Mouse (Mus musculus): ENCODE results near the gene Cmtm5.

Cmtm5 gene

GRCm38 (mm10) chr14:54935904-54936830 is at the start of gene Cmtm5:
Gene Cmtm5, plus strand, starts transcription at chr14:54936261.
- in situ Hi-C loops (cut with MseI, MboI), result loop anchor here (5.0 kb wide), 1 partner anchor 34 kb away; no protein-coding TSS in a partner anchor

GRCm38 (mm10) chr14:54892200-54892599 is 43.9 kb upstream of the Cmtm5 start, which contains the start of gene Pabpn1:
Gene Pabpn1, plus strand, starts transcription at chr14:54892500.
- in situ Hi-C loops (cut with MseI, MboI), result no loop called here

- in situ Hi-C loops (cut with MseI, MboI), result no loop called here
Measured at GRCm38 (mm10) chr14:54893651-54894181, 42.3 kb upstream of the Cmtm5 start.

DNA sequence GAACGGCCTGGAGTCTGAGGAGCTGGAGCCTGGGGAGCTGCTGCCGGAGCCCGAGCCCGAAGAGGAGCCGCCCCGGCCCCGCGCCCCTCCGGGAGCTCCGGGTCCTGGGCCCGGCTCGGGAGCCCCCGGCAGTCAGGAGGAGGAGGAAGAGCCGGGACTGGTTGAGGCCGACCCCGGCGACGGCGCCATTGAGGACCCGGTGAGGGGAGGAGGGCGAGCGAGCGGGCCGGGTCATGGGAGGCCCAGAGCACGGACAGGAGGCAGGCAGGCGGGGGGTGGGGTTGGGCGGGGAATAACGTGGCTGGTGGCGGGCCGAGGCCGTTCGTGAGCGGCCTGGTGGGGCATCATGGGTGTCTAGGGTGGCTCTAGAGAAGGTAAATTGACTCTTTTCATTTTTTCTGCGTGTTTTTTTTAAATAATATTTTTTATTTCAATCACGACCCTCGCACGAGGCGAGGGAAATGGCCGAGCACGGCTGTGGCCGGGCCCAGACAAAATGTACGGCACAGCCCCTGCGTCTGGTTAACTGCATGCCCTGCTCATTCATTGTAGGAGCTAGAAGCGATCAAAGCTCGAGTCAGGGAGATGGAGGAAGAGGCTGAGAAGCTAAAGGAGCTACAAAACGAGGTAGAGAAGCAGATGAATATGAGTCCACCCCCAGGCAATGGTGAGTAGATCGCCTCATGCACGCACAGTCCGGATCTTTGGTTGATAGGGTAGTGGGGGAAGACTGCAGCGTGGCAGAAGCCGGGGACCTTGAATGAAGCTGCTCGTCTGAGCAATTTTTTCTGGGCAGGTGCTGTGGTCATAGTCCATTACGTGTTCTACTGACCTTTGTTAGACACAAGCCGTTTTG is 41.5 kb upstream of the Cmtm5 start:
- in situ Hi-C loops (cut with MseI, MboI), result loop anchor here in 1 of 2 experiments (5.0 kb wide), 1 partner anchor 118 kb away; no protein-coding TSS in a partner anchor

GRCm38 (mm10) chr14:54897445-54897844 is 38.6 kb upstream of the Cmtm5 start:
- in situ Hi-C loops (cut with MseI, MboI), result loop anchor here in 1 of 2 experiments (5.0 kb wide), 1 partner anchor 115 kb away; no protein-coding TSS in a partner anchor

GRCm38 (mm10) chr14:54900383-54900782 is 35.7 kb upstream of the Cmtm5 start:
- in situ Hi-C loops (cut with MseI, MboI), result loop anchor here (5.0 kb wide), 2 partner anchors 37 to 112 kb away; partner anchors contain the start of gene Cmtm5 (in 2 of the 2)

DNA sequence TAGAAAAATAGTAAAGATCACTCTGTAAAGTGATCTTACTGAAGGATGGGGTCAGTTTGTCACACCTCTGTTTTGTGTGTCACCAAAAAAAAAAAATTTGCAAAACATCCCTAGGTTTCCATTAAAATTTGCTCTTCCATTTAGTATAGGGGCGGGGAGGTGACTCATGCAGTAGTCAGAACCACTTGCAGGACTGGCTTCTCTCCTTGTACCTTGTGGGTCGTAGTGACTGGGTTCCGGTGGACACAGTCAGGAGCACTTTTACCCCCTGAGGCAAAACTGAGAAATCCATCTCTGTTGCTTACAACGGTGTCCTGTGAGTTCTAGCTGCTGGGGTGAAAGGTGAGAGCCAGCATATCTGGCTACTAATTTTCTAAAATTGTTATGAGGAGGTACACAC is 32.4 kb upstream of the Cmtm5 start:
- in situ Hi-C loops (cut with MseI, MboI), result loop anchor here (5.0 kb wide), 2 partner anchors 34 to 109 kb away; partner anchors contain the start of gene Cmtm5 (in 2 of the 2)

DNA sequence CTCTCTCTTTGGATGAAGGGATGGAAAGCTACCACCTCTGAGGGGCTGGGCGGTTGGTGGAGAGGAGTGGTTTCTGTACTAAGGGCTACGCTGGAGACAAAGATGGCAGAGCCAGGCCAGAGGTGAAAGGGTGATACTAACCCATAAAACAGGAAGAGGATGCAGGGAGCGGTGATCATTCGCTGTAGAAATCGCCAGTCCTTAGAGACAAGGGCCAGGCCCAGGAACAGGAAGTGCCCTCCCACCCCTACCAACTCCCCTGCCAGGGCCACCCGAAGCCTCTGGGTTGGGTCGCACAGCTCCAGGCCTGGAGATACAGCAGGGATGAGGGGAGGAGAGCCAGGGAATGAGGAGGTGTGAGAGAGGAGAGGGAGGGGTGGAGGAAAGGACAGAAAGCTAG is 27.4 kb upstream of the Cmtm5 start:
- in situ Hi-C loops (cut with MseI, MboI), result no loop called here

DNA sequence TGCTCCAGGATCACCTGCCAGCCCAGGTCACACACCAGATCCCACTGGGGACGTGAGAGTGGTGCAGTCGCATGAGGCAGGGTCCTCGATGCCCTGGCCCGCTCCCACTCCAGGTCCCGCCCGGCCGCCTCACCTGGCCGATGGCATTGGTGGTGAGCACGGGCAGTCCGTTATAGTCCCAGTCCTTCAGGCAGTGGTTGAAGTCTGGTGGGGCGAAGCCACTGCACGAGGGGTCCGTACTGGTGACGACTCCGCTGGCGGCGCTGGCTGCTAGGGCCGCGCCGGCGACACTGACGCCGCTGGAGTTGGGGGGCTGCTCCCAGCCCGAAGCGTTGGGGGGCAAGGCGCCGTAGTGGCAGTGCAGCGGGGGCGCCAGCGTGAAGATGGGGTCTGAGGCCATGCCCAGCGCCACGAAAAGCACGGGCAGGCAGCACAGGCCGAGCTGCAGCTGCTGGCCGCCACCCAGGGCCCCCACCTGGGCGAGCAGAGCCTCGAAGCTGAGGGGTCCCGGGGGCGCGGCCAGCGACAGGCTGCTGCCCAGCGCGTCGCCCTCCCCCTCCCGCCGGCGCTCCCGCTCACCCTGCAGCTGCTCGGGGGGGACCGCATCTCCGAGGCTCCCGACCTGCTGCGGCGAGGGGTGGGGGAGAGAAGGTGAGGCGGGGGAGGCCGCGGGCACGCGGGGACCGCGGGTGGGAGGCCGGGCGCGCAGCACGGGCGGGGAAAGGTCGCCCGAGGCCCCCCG is 23.8 kb upstream of the Cmtm5 start:
- in situ Hi-C loops (cut with MseI, MboI), result no loop called here

DNA sequence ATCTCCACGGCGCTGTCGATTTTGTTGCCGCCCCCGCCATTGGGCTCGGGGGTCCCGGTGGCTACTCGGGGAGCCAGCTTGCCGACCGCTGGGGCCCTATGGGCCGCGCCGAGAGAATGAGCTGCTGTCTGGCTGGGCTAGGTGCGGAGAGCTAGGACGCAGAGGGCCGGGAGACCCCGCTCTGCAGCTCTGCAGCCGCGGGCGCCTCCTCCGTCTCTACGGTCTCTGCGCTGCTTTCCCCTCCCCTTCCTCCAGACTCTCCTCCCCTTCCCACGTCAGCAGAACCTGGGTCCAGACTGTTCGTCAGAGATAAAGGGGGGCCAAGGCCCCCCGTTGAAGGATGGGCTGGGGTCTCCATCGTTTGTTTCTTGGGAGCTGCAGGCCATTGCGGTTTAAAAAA is 23.2 kb upstream of the Cmtm5 start, which contains the start of gene Slc22a17:
Gene Slc22a17, minus strand, starts transcription at position 247 of the 400 bp plus-strand sequence.
- in situ Hi-C loops (cut with MseI, MboI), result no loop called here

DNA sequence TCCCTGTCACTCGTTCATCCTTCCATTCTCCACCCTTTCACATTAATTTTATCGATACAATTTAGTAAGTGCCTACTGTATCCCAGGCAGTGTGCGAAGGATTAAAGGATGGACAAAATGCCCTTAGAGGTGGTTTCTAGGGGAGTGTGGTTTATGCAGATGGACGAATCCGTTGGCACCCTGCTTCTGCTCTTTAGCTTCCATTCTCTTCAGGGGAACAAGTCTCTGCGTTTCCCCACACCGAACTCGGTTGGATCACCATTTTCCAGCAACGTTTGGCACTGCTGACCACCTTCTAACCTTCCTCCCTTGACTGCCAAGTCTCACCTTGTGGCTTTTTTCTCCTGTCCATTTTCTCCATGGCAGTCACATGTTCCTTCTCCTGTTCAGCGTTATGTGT is 22.7 kb upstream of the Cmtm5 start:
- in situ Hi-C loops (cut with MseI, MboI), result no loop called here

GRCm38 (mm10) chr14:54920076-54920685 is 15.9 kb upstream of the Cmtm5 start:
- in situ Hi-C loops (cut with MseI, MboI), result no loop called here

GRCm38 (mm10) chr14:54924641-54925348 is 11.3 kb upstream of the Cmtm5 start:
- in situ Hi-C loops (cut with MseI, MboI), result no loop called here

DNA sequence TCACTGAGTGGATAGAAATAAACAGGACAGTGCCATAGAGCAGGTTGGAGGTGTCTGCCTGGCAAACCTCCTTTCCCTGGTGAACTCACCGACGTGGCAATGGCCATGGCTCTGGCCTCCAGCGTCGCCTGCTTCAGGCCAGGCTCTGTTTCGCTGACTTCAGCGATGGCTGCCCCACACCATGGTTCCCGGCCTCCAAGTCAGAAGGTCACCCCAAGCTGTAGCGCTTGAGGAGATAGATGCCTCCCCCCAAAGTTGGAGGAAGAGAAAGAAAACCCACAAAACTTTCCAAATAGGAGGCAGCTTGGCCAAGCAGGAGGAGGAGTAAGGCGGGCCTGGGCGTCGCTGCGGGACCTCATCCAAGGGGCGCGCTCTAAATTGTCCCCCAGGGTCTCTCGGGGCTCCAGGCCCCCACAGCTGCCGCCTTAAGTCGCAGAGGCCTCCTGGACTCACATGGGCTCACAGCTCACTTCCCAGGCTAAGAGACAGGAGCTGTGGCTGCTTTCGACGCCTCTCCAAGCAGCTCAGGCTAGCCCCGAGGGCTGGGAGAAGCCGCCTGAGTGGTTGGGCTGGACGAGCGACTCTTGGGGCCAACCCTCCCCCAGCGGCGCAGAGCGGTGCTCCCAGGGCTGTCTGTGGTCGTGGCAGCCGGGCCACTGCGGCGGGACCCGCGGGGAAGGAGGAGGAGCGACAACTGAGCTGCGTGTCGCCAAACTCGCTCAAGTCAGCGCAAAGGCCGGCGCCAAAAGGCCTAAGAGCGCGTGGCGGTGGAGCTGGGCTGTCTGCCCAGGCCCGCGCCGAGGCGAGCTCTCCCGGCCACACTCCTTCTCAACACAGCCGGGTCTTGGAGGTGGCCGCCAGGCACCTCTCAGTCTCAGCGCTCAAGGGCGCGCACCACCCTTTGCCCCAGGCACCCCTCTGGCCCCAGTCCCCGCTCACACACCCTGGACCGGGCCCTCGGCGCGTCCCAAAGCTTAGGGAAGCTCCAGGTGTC is 10.4 kb upstream of the Cmtm5 start, which contains the start of gene Efs:
Gene Efs, minus strand, starts transcription at position 778 of the 994 bp plus-strand sequence.
- in situ Hi-C loops (cut with MseI, MboI), result no loop called here

DNA sequence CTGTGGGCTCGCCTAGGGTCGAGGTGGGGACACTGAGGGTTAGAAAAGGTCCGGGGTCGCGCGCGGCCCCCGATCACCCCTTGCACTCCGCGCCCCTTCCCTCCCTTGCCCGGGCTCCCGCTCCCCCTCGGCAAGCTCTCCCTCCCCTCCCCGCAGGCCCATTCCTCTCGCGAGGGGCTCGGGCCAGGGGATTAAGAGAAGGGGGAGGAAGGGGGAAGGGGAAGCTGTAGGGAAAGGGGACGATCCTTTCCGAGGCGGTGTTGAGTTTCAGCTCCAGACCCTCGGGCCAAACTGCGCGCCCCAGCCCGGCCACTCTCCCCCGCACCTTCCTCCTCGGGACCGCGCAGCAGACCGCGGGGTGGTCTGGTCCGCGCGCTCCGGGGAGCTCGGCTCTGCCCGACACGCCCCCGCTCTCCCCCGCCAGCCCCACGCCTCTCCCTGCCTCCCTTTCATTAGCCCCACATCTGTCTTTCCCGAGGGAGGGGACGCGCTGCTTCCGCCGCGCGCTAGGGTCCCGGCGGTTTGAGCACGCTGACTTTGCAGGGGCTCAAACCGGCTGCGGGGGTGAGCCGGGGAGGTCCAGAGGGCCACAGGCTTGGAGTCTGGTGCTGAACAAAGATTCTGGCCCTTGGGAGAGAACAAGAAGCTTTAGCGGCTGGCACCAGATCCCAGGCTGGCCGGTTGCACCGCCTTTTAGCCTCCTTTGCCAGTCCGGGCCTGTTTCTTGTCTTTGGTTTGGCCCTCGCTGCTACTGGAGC is 9.5 kb upstream of the Cmtm5 start:
- in situ Hi-C loops (cut with MseI, MboI), result no loop called here

- in situ Hi-C loops (cut with MseI, MboI), result no loop called here
Measured at GRCm38 (mm10) chr14:54927296-54927695, 8.8 kb upstream of the Cmtm5 start.

DNA sequence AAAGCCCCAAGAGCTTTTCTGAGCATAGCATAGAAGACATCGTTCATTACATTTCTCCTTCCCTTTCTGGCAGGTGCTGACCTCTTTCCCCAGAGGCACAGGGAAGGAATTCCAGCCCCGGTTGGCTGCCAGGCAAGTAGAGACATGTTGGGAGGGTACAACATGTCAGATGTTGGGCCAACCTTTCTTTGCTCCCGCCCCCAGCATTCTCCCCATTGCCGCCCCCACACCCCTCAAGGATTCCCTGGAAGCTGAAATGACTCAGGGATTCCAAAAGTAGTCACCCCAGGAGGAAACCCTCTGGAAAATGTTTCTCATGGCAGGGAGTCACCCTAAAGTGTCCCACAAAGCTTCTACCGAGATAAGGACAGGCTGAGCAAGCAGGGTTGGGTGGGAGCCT is 6.3 kb upstream of the Cmtm5 start:
- in situ Hi-C loops (cut with MseI, MboI), result no loop called here

DNA sequence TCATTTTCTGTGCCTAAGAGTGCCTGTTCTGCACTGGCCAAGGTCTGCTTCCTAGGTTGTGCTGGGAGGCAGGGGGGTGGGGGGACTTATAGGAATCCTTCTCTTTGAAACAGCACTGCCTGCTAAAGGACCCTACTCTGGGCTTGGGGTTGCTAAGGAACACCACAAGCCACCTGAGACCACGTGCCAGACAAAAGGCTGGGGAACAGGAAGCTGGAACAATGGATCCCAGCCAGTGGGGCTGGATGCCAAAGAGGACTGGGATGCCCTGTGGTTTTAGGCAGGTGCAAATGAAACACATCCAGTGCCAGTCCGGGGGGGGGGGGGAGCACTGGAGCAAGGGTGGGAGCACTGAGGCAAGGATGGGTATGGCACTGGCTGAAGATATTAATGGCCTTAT is 5.6 kb upstream of the Cmtm5 start:
- in situ Hi-C loops (cut with MseI, MboI), result no loop called here

All from mouse trophoblast stem cell (cell line).